Mouse (Mus musculus) bone marrow, adult 2 months (tissue): ENCODE results near the gene Tsc2.

Source experiments
- CTCF ChIP-seq: fragments of 200-500 bp; IDR thresholded peaks from 2 replicates; pipeline ENCODE4 v1.5.1; 2011; ENCODE audit warnings: low read length, control low read depth; ENCODE audit not compliant: control insufficient read depth, insufficient read depth
- POLR2A ChIP-seq: fragments of 200-500 bp; IDR thresholded peaks from 2 replicates; pipeline ENCODE4 v1.6.1; 2011; ENCODE audit warnings: low read depth, mild to moderate bottlenecking, control low read depth, low read length, borderline replicate concordance; ENCODE audit not compliant: control insufficient read depth

DNA sequence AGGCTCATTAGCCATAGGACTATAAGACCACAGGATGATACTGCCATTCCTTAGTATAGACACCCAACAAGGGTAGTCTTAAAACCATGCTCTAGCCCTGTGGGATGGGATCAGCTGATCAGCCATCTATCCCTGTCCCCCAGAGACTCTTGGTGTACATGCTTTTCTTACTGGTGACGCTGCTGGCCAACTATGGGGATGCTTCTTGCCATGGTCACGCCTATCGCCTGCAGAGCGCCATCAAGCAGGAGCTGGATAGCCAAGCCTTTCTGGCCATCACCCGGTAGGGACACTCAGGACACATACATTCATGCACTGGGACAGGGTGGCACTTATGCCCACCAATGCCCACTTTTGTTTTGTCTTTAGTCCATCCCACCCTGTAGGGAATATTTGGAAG lies 40.7 kb downstream of the Tsc2 start:
- no peak for TF ChIP-seq CTCF
- TF ChIP-seq POLR2A, result no peak
